Mouse (Mus musculus) kidney, postnatal 0 days (tissue): ENCODE measurements at regions not wholly inside any gene's neighbourhood (a gene's known extent, or its start where the extent isn't known, plus 50 kb on each side); places are given as distances from the start of the nearest gene placed in this dataset.

Source experiments
- ATAC-seq: fragments of 200-750 bp; cut with Nextera tagmentation; replicated peaks from 2 replicates; pipeline ENCODE4 v1.8.0; 2017; ENCODE audit warnings: low read depth, moderate number of reproducible peaks, moderate TSS enrichment, moderate library complexity; ENCODE audit not compliant: low FRiP score
- DNase-seq: peaks from one replicate; pipeline ENCODE4 v3.0.0-alpha.2; 2016; ENCODE audit warnings: low spot score
- H3K27ac ChIP-seq: fragments of 300-500 bp; sonication (generic); 2 replicates; pipeline ENCODE4 v1.5.1; 2014; ENCODE audit warnings: mild to moderate bottlenecking
- H3K27me3 ChIP-seq: fragments of 300-500 bp; sonication (generic); 2 replicates; pipeline ENCODE4 v1.6.1; 2014; ENCODE audit warnings: low read length, mixed read lengths; ENCODE audit not compliant: insufficient read depth
- H3K36me3 ChIP-seq: fragments of 300-500 bp; sonication (generic); 2 replicates; pipeline ENCODE4 v1.6.1; 2014; ENCODE audit warnings: low read length, mixed read lengths; ENCODE audit not compliant: insufficient read depth
- H3K4me1 ChIP-seq: fragments of 300-500 bp; sonication (generic); replicated peaks from 2 replicates; pipeline ENCODE4 v1.6.1; 2014; ENCODE audit warnings: antibody characterized with exemption, low read length, mixed read lengths; ENCODE audit not compliant: insufficient read depth
- H3K4me2 ChIP-seq: fragments of 300-500 bp; sonication (generic); 2 replicates; pipeline ENCODE4 v1.6.1; 2014; ENCODE audit warnings: mild to moderate bottlenecking, low read length, moderate library complexity, mixed read lengths
- H3K4me3 ChIP-seq: fragments of 300-500 bp; sonication (generic); replicated peaks from 2 replicates; pipeline ENCODE4 v1.5.1; 2014; ENCODE audit warnings: low read depth, low read length
- H3K9ac ChIP-seq: fragments of 300-500 bp; sonication (generic); 2 replicates; pipeline ENCODE4 v1.6.1; 2014; ENCODE audit warnings: low read depth, low read length
- H3K9me3 ChIP-seq: fragments of 300-500 bp; sonication (generic); replicated peaks from 2 replicates; pipeline ENCODE4 v1.6.1; 2016; ENCODE audit warnings: low read length, inconsistent platforms, mixed read lengths
- CTCF ChIP-seq: IDR thresholded peaks from 2 replicates; pipeline ENCODE4 v1.5.1; 2016; ENCODE audit warnings: antibody characterized with exemption, low read depth, mild to moderate bottlenecking, moderate library complexity
- WGBS: fragments of 180-500 bp; shearing (Covaris S2); extraction: QIAGEN DNeasy Blood & Tissue Kit; methylation state at CpG from one replicate; pipeline ENCODE4 v1.1.7; 2014; 5-methylcytosine and 5-hydroxymethylcytosine counted together

DNA sequence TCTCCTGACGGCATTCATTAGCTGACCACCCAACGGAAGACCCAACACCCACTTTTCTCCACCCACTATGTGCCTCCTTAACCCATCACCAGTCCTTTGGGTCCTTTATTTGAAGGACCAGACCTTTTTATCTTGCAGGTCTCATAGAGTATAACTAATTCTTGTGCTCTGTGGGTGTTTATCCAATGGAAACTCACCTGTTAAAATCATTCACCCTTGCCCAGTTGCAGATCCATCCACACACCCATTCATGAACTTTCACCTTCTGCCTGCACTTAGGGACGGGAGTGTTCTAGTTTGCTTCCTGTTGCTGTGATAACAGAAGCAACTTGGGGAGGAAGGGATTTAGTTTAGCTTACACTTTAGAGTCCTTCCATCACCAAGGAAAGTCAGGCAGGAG, 339.0 kb downstream of the Sorl1 start:
- TF ChIP-seq CTCF = no peak
- Histone ChIP-seq H3K27ac (no peak overlapping the region), H3K4me3 (no peak overlapping the region), H3K4me2 (no peak overlapping the region), H3K4me1 (no peaks in the 10 kb centered on the region), H3K9me3 (0 out of 2 replicates have a peak, but pooled peaks cover 1% of the 10 kb centered on the region), H3K9ac (no peak overlapping the region), H3K27me3 (no peaks in the 10 kb centered on the region), H3K36me3 (no peaks in the 10 kb centered on the region)
- WGBS = 49% methylated on average over 3 of the region's 3 CpGs
- ATAC-seq = no peak
- DNase-seq = no peak

DNA sequence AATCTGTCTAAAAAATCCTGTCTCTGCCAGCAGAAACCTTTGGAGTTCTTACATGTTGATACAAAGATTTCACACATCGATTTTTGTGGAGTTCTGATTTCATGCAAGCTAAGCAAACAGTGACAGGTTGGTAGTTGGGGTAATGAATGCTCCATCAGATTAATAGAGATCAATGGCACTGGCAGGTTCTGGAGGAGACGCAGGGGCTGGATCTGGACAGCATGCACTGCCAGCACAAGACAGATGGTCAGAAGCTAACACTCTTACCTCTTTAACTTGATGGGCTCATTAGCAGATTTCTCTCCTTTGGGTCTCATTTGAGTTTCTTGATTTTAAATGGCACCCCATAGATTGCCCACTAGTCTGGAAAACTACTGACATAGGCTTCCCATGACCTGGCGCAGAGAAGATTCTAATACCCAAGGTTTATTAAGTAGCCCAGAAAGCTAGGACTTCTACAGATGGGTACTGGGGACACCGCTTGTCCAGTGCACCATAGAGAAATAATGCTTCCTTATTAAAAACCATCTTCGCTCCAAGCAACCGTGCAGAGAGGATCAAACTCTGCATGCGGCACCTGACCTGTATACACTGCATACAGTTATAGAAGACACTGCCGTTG, 351.7 kb downstream of the Sorl1 start:
- DNase-seq (no peak), ATAC-seq (no peak)
- 92% methylated on average over 8 of the region's 8 CpGs for WGBS
- Histone ChIP-seq H3K4me2 (no peak overlapping the region), H3K9ac (no peak overlapping the region), H3K27me3 (no peaks in the 10 kb centered on the region), H3K4me3 (no peak overlapping the region), H3K36me3 (no peaks in the 10 kb centered on the region), H3K4me1 (no peaks in the 10 kb centered on the region), H3K9me3 (no peaks in the 10 kb centered on the region), H3K27ac (no peak overlapping the region)
- TF ChIP-seq CTCF = no peak

DNA sequence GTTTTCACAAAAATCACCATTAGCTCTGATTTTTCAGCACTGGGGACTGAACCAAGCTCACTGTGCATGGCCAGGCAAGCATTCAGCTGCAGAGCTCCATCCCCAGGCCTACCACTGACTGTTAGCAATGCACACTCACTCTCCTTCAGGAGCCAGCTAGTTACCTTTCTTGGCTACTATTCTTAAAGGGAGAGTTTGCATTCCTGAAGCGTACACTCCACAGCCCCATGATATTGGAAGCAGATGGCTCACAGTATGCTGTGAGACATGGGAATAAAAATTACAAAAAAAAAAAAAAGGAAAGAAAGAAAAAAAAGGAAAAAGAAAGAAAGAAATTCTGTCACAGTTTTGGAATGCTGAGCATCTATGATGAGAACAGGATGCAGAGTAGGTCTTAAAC, 352.8 kb downstream of the Sorl1 start:
- H3K36me3 ChIP-seq = no peaks in the 10 kb centered on the region
- no peaks in the 10 kb centered on the region for H3K27me3 ChIP-seq
- no peak for DNase-seq
- H3K4me2 ChIP-seq = no peak overlapping the region
- no peaks in the 10 kb centered on the region for H3K4me1 ChIP-seq
- 84% methylated on average over 1 of the region's 1 CpGs for WGBS
- ATAC-seq = no peak
- H3K9me3 ChIP-seq = no peaks in the 10 kb centered on the region
- H3K9ac ChIP-seq = no peak overlapping the region
- no peak overlapping the region for H3K27ac ChIP-seq
- H3K4me3 ChIP-seq = no peak overlapping the region
- TF ChIP-seq CTCF = no peak

DNA sequence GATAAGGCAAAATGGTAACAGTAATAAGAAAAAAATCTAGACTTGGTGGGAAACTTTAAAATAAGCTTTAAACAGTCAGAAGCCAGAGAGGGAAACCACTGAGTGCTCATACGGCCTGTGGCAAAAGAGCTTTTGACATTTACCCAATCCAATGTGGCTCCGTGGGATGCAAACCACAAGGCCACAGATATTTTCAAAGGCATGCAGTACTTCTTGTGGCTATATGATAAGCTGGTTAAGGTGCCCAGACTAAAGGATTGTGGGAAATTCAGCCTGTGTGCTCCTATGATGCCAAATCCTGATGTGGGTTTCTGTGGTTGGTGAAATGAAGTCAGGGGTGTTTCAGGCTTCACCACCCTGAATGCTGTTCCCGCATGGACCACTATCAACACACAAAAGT, 355.8 kb downstream of the Sorl1 start:
- 87% methylated on average over 3 of the region's 3 CpGs for WGBS
- no peak for DNase-seq

DNA sequence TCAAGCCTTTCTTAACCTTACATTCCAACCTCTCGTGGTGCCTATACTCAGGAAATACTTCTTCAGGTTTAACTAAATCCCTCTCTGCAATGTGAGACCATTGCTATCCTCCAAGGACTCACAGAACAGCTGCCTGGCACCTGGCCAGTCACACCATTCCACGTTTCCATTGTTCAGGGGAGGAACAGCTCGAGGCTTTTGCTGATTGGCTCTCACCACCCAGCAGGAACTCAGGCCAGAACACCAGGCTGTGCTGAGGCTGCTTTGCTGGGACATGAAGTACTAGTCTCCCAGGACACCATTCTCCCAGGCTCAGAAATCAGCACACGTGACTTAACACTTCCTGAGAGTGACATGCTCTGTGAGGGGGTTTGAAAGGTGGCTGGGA, 357.6 kb downstream of the Sorl1 start:
- TF ChIP-seq CTCF = no peak
- H3K4me1 ChIP-seq = no peaks in the 10 kb centered on the region
- H3K4me2 ChIP-seq = no peak overlapping the region
- H3K27me3 ChIP-seq = no peaks in the 10 kb centered on the region
- H3K36me3 ChIP-seq = no peaks in the 10 kb centered on the region
- no peaks in the 10 kb centered on the region for H3K9me3 ChIP-seq
- H3K27ac ChIP-seq = no peak overlapping the region
- H3K9ac ChIP-seq = no peak overlapping the region
- 16% methylated on average over 4 of the region's 4 CpGs for WGBS
- DNase-seq = peak; percentile 75
- no peak for ATAC-seq
- no peak overlapping the region for H3K4me3 ChIP-seq

More for the DNA sequence above, 355.8 kb downstream of the Sorl1 start:
- no peak overlapping the region for H3K4me3 ChIP-seq
- H3K9ac ChIP-seq = no peak overlapping the region
- no peaks in the 10 kb centered on the region for H3K9me3 ChIP-seq
- no peaks in the 10 kb centered on the region for H3K4me1 ChIP-seq
- H3K4me2 ChIP-seq = no peak overlapping the region
- H3K27ac ChIP-seq = no peak overlapping the region
- no peaks in the 10 kb centered on the region for H3K36me3 ChIP-seq
- no peak for ATAC-seq
- no peak for TF ChIP-seq CTCF
- H3K27me3 ChIP-seq = no peaks in the 10 kb centered on the region

DNA sequence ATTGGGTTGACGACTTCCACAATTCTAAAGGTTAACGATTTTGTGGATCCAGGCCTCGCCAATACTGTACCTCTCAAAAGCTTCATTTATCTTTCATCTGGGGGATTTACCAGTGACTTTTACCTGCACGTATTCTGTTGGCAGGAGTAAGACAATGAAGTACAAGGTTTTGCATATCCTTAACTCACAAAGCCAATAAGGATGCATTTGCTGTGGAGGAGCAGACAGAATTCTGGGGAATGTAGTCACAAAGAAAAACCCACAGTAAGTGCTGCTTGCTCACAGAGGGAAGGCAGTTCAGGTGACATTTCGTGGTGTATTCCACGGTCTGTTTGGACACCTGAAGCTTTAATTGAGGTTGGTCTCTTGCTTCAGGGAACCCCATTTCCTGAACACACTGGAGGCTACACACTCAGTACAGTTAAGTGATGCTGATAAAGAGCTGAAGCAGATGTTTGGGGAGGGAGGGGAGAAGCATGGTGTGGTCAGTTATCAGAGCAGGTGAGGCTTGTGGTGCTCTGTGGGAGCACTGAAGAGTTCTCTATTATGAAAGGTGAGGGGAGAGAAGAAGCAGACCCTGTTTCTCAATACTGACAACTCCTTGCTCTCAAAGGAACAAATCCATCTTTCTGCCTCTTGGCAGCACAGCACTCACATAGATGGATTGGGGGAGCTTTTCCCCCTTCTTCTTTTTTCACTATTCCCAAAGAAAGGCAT, 358.1 kb downstream of the Sorl1 start:
- Histone ChIP-seq H3K27me3 (no peaks in the 10 kb centered on the region), H3K4me3 (no peak overlapping the region), H3K27ac (no peak overlapping the region), H3K9me3 (no peaks in the 10 kb centered on the region), H3K4me2 (no peak overlapping the region), H3K4me1 (no peaks in the 10 kb centered on the region), H3K36me3 (no peaks in the 10 kb centered on the region), H3K9ac (no peak overlapping the region)
- TF ChIP-seq CTCF = no peak
- 71% methylated on average over 6 of the region's 6 CpGs for WGBS
- DNase-seq (no peak), ATAC-seq (no peak)
